Mouse (Mus musculus) hindbrain, embryonic 14.5 days (tissue): ENCODE measurements around the gene Sgce. TPM values are rescaled to one million over a fixed set of nuclear protein-coding genes. Genes with fewer than 3 reads are reported as not detected.
A peak's percentile ranks its signal among the peaks of the same experiment; 100 is the strongest.

Source experiments
- ATAC-seq: fragments of 200-750 bp; cut with Nextera tagmentation; 2 replicates; pipeline ENCODE4 v1.8.0; 2017; ENCODE audit warnings: moderate number of reproducible peaks, mild to moderate bottlenecking, moderate TSS enrichment, moderate library complexity; ENCODE audit not compliant: low FRiP score
- DNase-seq: peaks from one replicate; pipeline ENCODE4 v3.0.0-alpha.2; 2015; ENCODE audit warnings: low spot score
- H3K27ac ChIP-seq: fragments of 300-500 bp; sonication (generic); 2 replicates; pipeline ENCODE4 v1.5.1; 2014; ENCODE audit warnings: mild to moderate bottlenecking, moderate library complexity
- H3K27me3 ChIP-seq: fragments of 300-500 bp; sonication (generic); 2 replicates; pipeline ENCODE4 v1.6.1; 2014; ENCODE audit warnings: mild to moderate bottlenecking, low read length, mixed read lengths; ENCODE audit not compliant: control insufficient read depth, insufficient read depth
- H3K36me3 ChIP-seq: fragments of 300-500 bp; sonication (generic); replicated peaks from 2 replicates; pipeline ENCODE4 v1.6.1; 2014; ENCODE audit not compliant: control insufficient read depth, insufficient read depth
- H3K4me1 ChIP-seq: fragments of 300-500 bp; sonication (generic); replicated peaks from 2 replicates; pipeline ENCODE4 v1.6.1; 2014; ENCODE audit warnings: antibody characterized with exemption, low read length, mixed read lengths; ENCODE audit not compliant: control insufficient read depth, insufficient read depth
- H3K4me2 ChIP-seq: fragments of 300-500 bp; sonication (generic); replicated peaks from 2 replicates; pipeline ENCODE4 v1.6.1; 2014; ENCODE audit warnings: mild to moderate bottlenecking, moderate library complexity
- H3K4me3 ChIP-seq: fragments of 300-500 bp; sonication (generic); replicated peaks from 2 replicates; pipeline ENCODE4 v1.5.1; 2014; ENCODE audit warnings: mild to moderate bottlenecking, low read length
- H3K9ac ChIP-seq: fragments of 300-500 bp; sonication (generic); 2 replicates; pipeline ENCODE4 v1.6.1; 2014
- H3K9me3 ChIP-seq: fragments of 300-500 bp; sonication (generic); 2 replicates; pipeline ENCODE4 v1.6.1; 2016; ENCODE audit warnings: low read length; ENCODE audit not compliant: control insufficient read depth
- WGBS: fragments of 180-500 bp; shearing (Covaris S2); extraction: QIAGEN DNeasy Blood & Tissue Kit; methylation state at CpG from one replicate; pipeline ENCODE4 v1.1.7; 2014; 5-methylcytosine and 5-hydroxymethylcytosine counted together
- polyA plus RNA-seq: library from polyadenylated mRNA; unstranded; fragments of >200 nt; fragmentation: Nextera tagmentation; extraction: Ambion mirVana; gene quantifications from 2 replicates; pipeline ENCODE4 v1.2.1, GENCODE M21; 2014

Sgce gene
- polyA plus RNA-seq, 1 experiment from 2014 or later = 51.0 TPM

- Histone ChIP-seq H3K4me1 (peaks cover 4% of the 10 kb centered on the region; the same call in 1 of the 2 replicates), H3K27me3 (no peaks in the 10 kb centered on the region), H3K9me3 (no peaks in the 10 kb centered on the region), H3K36me3 (0 out of 2 replicates have a peak, but pooled peaks cover 3% of the 10 kb centered on the region), H3K4me2 (no peak overlapping the region), H3K4me3 (no peak overlapping the region), H3K27ac (no peak overlapping the region), H3K9ac (no peak overlapping the region)
- 69% methylated on average over 8 of the region's 8 CpGs for WGBS
- DNase-seq = no peak
- ATAC-seq = no peak
Observed at GRCm38 (mm10) chr6:4731675-4732074, 15.3 kb downstream of the Sgce start.

DNA sequence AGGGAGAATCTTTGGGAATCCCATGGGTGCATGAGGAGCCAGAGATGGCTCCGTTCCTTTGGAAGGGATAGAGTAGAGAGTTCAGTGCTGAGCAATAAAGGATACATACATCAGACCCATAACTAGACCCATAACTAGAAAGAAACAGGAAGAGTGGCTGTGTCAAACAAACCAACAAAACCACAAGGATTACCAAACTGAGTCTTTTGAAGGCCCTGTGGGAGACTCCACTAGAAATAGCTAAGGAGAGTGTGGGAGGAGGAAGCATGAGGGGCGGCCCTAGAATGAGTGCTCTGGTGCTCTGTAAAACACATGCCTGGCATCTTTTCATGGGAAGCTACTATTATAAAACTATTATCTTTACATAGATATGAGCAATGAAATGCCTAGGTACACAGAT lies 18.7 kb downstream of the Sgce start:
- H3K4me3 ChIP-seq = no peak overlapping the region
- no peak overlapping the region for H3K27ac ChIP-seq
- WGBS = 87% methylated on average over 2 of the region's 2 CpGs
- H3K9me3 ChIP-seq = no peaks in the 10 kb centered on the region
- ATAC-seq (no peak), DNase-seq (no peak)
- H3K36me3 ChIP-seq = 0 out of 2 replicates have a peak, but pooled peaks cover 3% of the 10 kb centered on the region
- H3K9ac ChIP-seq = no peak overlapping the region
- no peaks in the 10 kb centered on the region for H3K27me3 ChIP-seq
- H3K4me1 ChIP-seq = 0 out of 2 replicates have a peak, but pooled peaks cover 11% of the 10 kb centered on the region
- H3K4me2 ChIP-seq = no peak overlapping the region

GRCm38 (mm10) chr6:4723998-4724757 lies 22.8 kb downstream of the Sgce start:
- Histone ChIP-seq H3K4me2 (peak overlapping the region; percentile 21), H3K4me1 (peaks cover 19% of the 10 kb centered on the region; the same call in 1 of the 2 replicates), H3K36me3 (no peaks in the 10 kb centered on the region), H3K9me3 (no peaks in the 10 kb centered on the region), H3K4me3 (no peak overlapping the region), H3K9ac (peak overlapping the region; percentile 20; the same call in 1 of the 2 replicates), H3K27me3 (no peaks in the 10 kb centered on the region), H3K27ac (0 out of 2 replicates have a peak overlapping the region, but pooled peaks have one; percentile 51)
- 32% methylated on average over 15 of the region's 15 CpGs for WGBS
- DNase-seq (no peak), ATAC-seq (no peak)

DNA sequence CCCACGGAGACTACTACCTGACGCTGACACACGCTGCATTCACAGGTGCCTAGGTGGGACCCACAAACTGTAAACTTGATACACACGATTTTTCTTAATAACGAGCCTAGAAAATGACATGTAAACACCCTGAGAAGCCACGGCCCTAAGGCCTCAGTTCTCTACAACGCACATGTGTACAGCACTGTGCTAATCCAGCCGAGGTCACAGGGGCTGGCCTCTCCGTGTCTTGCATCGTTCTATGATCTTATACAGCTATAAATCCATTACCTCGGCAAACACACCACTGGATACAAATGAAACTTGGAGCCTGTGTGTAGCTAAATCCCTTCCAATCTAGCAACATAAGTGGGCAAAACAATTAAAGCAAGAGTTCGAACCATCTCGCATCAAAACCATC lies 24.3 kb downstream of the Sgce start:
- Histone ChIP-seq H3K27ac (no peak overlapping the region), H3K4me2 (no peak overlapping the region), H3K4me3 (no peak overlapping the region), H3K9ac (no peak overlapping the region), H3K4me1 (peaks cover 19% of the 10 kb centered on the region; the same call in 1 of the 2 replicates), H3K9me3 (no peaks in the 10 kb centered on the region), H3K36me3 (no peaks in the 10 kb centered on the region), H3K27me3 (no peaks in the 10 kb centered on the region)
- 80% methylated on average over 13 of the region's 13 CpGs for WGBS
- DNase-seq = no peak
- ATAC-seq = no peak

- no peaks in the 10 kb centered on the region for H3K9me3 ChIP-seq
- H3K9ac ChIP-seq = peak overlapping the region; percentile 31; the same call in 1 of the 2 replicates
- DNase-seq (no peak), ATAC-seq (peak; percentile 40; the same call in 1 of the 2 replicates)
- no peak overlapping the region for H3K4me3 ChIP-seq
- peaks cover 19% of the 10 kb centered on the region; the same call in 1 of the 2 replicates for H3K4me1 ChIP-seq
- H3K4me2 ChIP-seq = no peak overlapping the region
- H3K27me3 ChIP-seq = no peaks in the 10 kb centered on the region
- peak overlapping the region; percentile 38 for H3K27ac ChIP-seq
- no peaks in the 10 kb centered on the region for H3K36me3 ChIP-seq
- WGBS = 27% methylated on average over 6 of the region's 6 CpGs
Observed at GRCm38 (mm10) chr6:4722142-4722541, 24.9 kb downstream of the Sgce start.

GRCm38 (mm10) chr6:4717344-4717743 lies 29.7 kb downstream of the Sgce start:
- 79% methylated on average over 2 of the region's 2 CpGs for WGBS
- DNase-seq (no peak), ATAC-seq (no peak)
- H3K4me2 ChIP-seq = no peak overlapping the region
- H3K4me1 ChIP-seq = peaks cover 8% of the 10 kb centered on the region; the same call in 1 of the 2 replicates
- no peaks in the 10 kb centered on the region for H3K9me3 ChIP-seq
- H3K27me3 ChIP-seq = no peaks in the 10 kb centered on the region
- no peak overlapping the region for H3K4me3 ChIP-seq
- no peak overlapping the region for H3K9ac ChIP-seq
- H3K36me3 ChIP-seq = no peaks in the 10 kb centered on the region
- no peak overlapping the region for H3K27ac ChIP-seq

DNA sequence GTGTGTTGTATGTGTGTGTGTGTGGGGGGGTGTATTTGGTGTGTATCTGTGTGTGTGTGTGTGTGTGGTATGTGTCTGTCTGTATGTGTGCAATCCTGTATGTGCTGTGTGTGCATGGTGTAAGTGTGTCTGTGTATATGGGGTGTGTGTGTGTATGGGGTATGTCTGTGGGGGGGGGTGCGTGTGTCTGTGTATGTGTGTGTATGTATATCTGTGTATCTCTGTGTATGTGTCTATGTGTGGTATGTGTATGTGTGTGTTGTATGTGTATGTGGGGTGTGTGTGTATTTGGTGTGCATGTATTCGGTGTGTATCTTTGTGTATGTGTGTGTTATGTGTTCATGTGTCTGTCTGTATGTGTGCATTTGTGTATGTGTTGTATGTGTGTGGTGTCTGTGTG lies 30.8 kb downstream of the Sgce start:
- no peaks in the 10 kb centered on the region for H3K36me3 ChIP-seq
- no peak overlapping the region for H3K9ac ChIP-seq
- no peak overlapping the region for H3K4me3 ChIP-seq
- DNase-seq (no peak), ATAC-seq (no peak)
- H3K4me2 ChIP-seq = no peak overlapping the region
- H3K4me1 ChIP-seq = no peaks in the 10 kb centered on the region
- no peaks in the 10 kb centered on the region for H3K9me3 ChIP-seq
- WGBS = 97% methylated on average over 2 of the region's 2 CpGs
- no peaks in the 10 kb centered on the region for H3K27me3 ChIP-seq
- no peak overlapping the region for H3K27ac ChIP-seq

- Histone ChIP-seq H3K9ac (no peak overlapping the region), H3K4me1 (no peaks in the 10 kb centered on the region), H3K27me3 (no peaks in the 10 kb centered on the region), H3K9me3 (no peaks in the 10 kb centered on the region), H3K4me3 (no peak overlapping the region), H3K4me2 (no peak overlapping the region), H3K36me3 (peaks cover 12% of the 10 kb centered on the region), H3K27ac (no peak overlapping the region)
- DNase-seq (no peak), ATAC-seq (no peak)
- WGBS = 92% methylated on average over 1 of the region's 1 CpGs
Observed at GRCm38 (mm10) chr6:4708971-4709370, 38.0 kb downstream of the Sgce start.

- Histone ChIP-seq H3K4me2 (no peak overlapping the region), H3K36me3 (peaks cover 12% of the 10 kb centered on the region), H3K9me3 (no peaks in the 10 kb centered on the region), H3K4me1 (no peaks in the 10 kb centered on the region), H3K27me3 (no peaks in the 10 kb centered on the region), H3K4me3 (no peak overlapping the region), H3K27ac (no peak overlapping the region), H3K9ac (no peak overlapping the region)
- DNase-seq (no peak), ATAC-seq (no peak)
- 84% methylated on average over 5 of the region's 5 CpGs for WGBS
Observed at GRCm38 (mm10) chr6:4706415-4706814, 40.6 kb downstream of the Sgce start.
